Mouse (Mus musculus) heart, postnatal 25 days (tissue): ENCODE data around the gene Frmd4b. TPM values are rescaled to one million over a fixed set of nuclear protein-coding genes. Genes with fewer than 3 reads are reported as not detected.
A peak's percentile ranks its signal among the peaks of the same experiment; 100 is the strongest.
"Not testable (repeated sequence)": the region's sequence is repeated elsewhere in the genome, so short reads cannot be mapped to it uniquely, and the experiment has no call there.

Experiments used
- DNase-seq: peaks from one replicate; pipeline ENCODE4 v3.0.0; 2022; ENCODE audit warnings: low spot score
- intact Hi-C: fragments of 180-260 bp; cut with DNase I; formaldehyde crosslinking; loops from one replicate; pipeline ENCODE4 v1.15.1; 2025
- total RNA-seq, 2 experiments: library from RNA; stranded (reverse); gene quantifications; 2 replicates each; pipeline ENCODE4 v1.2.3; 2021

Gene Frmd4b
- total RNA-seq, 2 experiments from 2014 or later = 14.4 to 19.8 TPM

DNA sequence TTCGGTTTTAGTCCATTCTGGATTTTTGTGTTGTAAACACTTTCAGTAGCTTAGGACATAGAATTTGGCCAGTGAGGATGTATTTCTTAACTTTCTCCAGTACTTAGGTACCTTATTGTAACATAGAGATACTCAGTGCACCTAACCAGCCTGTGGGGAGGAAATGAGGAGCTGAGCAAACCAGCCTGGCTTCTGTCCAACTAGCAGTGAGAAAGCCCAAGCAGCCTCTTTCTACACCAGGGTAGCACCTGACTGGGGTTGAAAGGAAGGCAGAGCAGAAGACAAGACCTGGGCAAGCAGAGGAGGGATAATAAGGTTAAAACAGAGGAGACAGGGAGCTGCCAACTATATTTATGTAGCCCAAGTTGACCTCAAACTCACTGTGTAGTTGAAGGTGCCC, 333.7 kb downstream of the Frmd4b start:
- DNase-seq = no peak
- intact Hi-C loops = loop anchor here (5.0 kb wide), 1 partner anchor 64 kb away; no protein-coding TSS in a partner anchor

DNA sequence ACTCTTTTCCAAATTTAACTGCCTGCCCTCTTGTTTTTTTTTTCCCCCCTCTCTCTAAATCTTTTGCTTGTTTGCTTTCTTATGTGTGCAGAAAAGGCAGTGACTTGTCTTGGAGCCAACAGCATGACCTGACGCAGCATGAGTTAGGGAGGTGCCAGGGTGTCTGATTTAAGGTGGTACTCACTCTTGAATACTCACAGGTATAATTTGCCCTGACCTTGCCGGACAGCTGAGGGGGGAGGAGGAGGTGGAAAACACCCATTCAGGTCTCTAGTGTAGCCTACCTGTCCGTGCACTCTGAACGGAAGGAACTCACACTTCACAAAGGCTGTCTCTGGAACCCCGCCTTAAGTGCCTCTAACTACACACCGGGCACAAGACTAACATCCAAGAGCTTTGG, 338.5 kb downstream of the Frmd4b start:
- intact Hi-C loops = loop anchor here (1.0 to 5.0 kb wide), 3 partner anchors 28 to 138 kb away; no protein-coding TSS in a partner anchor
- no peak for DNase-seq

DNA sequence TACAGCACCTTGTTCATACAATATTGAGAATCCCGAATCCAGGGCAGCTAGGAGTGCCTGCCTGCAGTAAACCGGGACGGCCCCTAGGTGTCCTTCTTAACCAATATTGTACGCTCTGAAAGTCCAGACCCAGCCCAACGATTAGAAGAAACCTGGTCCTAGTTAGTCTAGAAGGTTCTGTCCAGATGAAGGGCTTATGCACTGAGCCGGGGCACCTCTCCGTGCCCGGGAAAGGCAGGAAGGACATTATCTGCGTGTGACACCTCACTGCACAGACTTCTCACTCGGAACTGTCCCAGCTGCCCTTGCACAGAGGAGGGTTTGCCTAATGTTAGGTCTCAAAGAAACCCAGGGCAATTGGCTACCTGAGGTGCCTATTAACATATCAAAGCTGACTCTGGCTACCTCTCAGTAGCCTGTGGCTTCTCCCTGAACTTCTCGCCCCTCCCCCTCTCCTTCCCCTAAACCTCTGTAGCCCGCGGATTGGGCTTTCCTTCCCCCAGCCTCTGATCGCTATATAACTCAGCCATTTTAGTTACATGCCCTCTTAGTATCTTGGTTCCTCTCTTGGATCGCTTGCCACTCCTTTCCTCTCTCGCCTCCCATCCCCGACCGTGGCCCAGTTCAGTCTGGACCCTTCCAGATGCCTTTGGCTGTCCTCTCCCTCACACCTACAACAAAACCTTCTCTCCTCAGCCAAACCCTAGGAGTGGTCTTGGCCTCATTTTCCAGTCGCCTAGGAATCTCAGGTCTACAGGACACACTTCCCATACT, 339.1 kb downstream of the Frmd4b start:
- intact Hi-C loops = loop anchor here (1.0 to 5.0 kb wide), 3 partner anchors 27 to 139 kb away; no protein-coding TSS in a partner anchor
- DNase-seq = peak; percentile 64

GRCm38 (mm10) chr6:97276890-97277497, 340.3 kb downstream of the Frmd4b start:
- DNase-seq = no peak
- intact Hi-C loops = loop anchor here (2.0 to 5.0 kb wide), 2 partner anchors 35 to 248 kb away; no protein-coding TSS in a partner anchor

DNA sequence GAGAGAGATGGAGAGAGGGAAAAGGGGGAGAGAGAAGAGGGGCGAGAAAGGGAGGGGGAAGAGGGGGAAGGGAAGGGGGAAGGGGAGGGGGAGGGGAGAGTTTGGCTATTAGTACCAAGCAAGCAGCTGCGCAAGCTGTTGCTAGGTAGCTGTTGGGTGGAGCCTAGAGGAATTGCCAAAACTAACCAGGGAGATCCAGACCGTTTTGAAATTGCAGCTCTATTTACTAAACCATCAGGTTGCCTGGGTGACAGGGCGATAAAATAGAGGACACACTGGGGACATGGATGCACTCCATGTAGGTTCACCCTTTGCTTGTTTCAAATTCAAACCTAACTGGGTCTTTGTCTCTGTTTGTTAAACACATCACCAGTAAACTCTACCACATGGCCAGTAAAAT, 341.0 kb downstream of the Frmd4b start:
- intact Hi-C loops = loop anchor here (2.0 to 5.0 kb wide), 2 partner anchors 36 to 248 kb away; no protein-coding TSS in a partner anchor
- DNase-seq = peak; percentile 40

DNA sequence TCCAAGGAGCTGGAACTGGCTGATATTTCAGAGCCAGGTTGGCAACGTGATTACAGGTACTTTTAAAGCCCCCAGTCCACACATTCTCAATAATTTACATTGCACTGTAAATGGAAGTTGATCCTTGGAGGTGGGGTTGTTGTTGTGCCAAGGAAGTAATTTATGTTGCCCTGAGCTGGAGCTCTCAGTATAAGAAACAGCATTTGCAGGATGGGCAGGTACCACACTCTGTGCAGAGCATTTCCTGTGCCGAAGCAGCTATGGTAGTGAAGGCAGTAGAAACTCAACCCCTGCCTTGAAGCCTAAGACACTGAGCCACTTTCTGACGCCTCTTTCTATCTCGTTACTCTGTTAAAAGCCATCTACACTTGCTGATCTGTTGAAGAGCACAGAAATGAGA, 341.6 kb downstream of the Frmd4b start:
- no peak for DNase-seq
- intact Hi-C loops = loop anchor here (2.0 to 5.0 kb wide), 2 partner anchors 37 to 249 kb away; no protein-coding TSS in a partner anchor

DNA sequence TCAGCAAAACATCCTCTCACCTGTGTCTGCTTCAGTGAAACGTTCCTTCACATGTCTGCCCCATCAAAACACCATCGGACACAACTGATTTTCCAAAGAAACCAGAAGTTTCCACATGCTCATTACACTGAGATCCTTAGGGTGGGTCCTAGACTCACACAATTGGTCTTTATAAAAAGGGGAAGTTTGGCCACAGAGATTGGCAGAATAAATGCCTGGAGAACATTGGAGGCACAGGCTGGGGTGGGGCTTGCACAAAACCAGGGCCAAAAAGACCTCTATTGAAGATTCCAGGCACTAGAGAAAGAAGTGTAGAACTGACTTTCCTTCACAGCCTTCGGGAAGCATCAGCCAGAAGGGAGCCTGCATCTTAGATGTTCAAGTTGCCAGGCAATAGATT, 343.6 kb downstream of the Frmd4b start:
- DNase-seq = no peak
- intact Hi-C loops = no loop called here

DNA sequence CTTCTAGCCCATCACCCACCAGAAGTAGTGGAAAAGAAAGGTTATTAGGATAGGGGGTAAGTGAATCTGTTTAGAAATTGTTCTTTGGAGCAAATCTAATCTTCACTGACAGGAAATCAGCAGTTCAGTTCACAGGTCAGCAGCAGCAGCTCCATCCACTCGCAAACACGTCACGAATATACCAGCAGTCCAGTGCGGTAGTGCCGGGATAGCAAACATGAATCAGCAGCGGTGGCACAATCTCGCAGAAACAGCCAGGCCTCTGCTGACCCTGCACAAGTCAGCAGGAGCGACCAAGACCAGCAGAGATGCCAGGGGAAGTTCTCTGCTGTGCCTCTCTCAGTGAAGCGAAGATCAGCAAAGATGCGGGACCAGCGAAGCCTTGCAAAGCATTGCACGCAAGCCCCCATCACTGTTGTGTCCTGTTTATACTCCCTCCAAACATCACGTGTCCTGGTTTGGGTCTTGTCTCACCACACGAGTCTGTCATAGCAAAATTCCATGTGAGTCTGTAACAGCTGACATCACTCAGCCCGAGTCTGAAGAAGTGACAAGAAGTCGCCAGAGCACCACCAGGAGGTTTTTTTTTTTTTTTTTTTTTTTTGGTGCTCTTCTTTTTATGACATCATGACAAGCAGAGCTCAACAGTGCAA, 344.2 kb downstream of the Frmd4b start:
- no peak for DNase-seq
- intact Hi-C loops = no loop called here

- DNase-seq = no peak
- intact Hi-C loops = no loop called here
Measured at GRCm38 (mm10) chr6:97272349-97272748, 345.0 kb downstream of the Frmd4b start.

DNA sequence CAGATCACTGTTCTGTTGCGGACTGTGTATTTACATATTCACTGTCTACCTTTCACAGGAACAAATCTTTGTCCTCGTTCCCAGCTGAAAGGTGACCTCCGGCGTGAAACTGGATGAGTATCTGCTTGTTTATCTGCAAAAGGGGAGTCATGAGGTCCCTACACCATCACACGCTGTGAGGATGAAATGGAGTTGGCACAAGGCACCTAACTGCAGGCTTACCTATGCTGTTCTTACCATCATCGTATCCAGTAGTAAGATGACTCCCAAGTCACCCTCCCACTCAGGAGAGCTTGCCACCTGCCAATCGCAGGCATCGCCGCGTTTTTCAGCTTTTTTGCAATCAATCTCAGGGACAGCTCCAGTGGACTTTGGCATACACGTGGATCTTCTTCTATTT, 347.7 kb downstream of the Frmd4b start:
- intact Hi-C loops = no loop called here
- no peak for DNase-seq

DNA sequence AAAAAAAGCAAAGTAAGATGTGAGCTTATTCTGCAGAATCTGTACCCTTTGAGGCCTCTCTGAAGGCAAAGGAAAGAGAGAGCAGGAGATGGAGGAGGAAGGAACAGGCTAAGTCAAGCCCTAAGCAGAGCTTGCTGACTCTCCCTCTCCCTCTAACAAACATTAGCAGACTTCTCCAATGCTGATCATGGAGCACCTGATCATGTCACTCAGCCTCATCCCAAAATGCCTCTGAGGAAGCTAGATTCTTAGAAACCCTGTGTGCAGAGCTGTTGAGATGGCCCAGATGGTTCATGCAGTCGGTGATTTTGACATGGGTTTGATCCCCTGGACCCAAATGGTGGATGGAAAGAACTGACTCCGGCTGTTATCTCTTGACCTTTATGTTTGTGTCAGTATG, 350.2 kb downstream of the Frmd4b start:
- intact Hi-C loops = no loop called here
- DNase-seq = no peak

DNA sequence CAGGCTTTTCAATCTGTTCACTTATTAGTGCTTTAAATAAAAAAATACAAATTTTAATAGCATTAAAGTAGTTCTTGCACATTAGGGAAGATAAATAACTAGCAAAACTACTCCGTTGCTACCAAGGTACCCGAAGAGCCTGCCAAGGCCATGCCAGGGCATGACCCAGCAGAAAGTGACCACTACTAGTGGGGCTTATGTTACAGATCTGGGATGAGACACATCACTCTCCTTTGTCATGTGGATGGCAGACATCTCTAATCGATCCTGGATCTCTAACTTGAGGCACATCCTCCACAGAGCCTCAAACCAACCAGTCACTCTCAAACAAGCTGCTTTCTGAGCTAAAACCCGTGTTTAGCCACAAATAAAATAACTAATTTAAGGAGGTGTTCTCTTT, 350.7 kb downstream of the Frmd4b start:
- intact Hi-C loops = no loop called here
- DNase-seq = no peak

DNA sequence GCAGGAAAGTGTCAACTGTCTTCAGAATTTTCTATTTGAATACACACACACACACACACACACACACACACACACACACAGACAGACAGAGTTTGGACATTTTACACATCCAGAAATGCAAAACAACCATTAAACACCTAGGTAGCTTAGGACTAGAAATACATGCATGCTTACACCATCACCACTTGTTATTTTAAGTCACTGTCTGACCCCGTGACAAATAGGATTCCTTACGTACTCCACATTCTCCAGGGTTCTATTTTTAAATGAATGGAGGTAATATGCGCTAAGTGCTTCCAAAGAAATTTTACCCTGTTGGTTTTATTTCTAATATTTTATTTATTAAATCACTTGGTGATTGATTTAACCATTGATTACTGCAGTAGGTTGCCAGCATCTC, 351.6 kb downstream of the Frmd4b start:
- intact Hi-C loops = no loop called here
- DNase-seq = no peak

DNA sequence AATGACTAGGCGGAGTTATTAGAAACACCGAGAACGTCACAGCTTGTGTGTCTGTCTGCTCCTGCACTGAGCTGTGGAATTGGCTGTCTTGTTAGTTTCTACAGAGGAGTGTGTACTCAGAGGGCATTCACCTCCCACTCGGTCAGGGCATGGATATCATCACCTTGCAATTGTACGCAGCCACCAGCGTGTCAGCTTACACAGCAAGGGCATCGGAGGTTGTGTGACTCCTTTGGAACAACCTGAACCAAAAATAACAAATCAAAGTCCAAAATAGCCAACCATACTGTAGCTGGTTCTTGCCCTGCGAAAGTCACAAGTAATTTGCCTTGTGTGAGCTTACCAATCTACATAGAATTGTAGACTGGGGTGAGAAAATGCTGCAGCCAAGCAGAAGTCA, 352.1 kb downstream of the Frmd4b start:
- intact Hi-C loops = no loop called here
- DNase-seq = no peak

GRCm38 (mm10) chr6:97263750-97264149, 353.6 kb downstream of the Frmd4b start:
- intact Hi-C loops, DNase-seq: not testable (repeated sequence)

GRCm38 (mm10) chr6:97262229-97262628, 355.1 kb downstream of the Frmd4b start:
- intact Hi-C loops = no loop called here
- no peak for DNase-seq

DNA sequence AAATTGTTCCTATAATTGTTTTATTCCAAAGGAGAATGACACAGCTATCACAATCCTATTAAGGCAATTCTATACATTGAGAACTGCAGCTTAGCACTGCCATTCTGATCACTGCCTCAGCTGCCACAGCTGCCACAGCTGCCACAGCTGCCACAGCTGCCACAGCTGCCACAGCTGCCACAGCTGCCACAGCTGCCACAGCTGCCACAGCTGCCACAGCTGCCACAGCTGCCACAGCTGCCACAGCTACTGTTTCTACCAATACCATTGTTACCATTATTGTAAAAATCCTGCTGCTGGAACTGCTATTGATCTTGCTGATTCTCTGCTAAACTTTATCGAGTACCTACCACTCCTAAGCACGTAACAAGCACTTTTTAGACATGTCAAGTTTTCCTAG, 357.4 kb downstream of the Frmd4b start:
- not testable (repeated sequence) for DNase-seq
- intact Hi-C loops = loop anchor here (10.0 kb wide), 1 partner anchor 745 kb away; no protein-coding TSS in a partner anchor

DNA sequence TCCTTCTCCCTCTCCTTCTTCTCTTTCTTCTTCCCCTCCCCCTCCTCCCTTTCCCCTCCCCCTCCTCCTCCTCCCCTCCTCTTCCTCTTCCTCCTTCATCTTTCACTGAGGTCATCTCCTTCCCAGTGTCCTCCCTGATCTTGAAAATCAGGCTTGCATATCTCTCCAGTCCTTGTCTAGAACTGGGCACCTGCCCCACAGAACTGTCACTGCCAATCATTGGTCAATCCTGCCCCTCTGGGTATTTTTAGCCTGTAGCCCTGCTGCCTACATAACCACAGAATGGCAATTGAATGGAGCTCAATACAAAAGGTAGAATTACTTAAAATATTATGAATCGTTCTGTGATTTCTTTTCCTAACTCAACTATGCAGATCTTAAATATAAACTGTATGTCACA, 358.9 kb downstream of the Frmd4b start:
- no peak for DNase-seq

DNA sequence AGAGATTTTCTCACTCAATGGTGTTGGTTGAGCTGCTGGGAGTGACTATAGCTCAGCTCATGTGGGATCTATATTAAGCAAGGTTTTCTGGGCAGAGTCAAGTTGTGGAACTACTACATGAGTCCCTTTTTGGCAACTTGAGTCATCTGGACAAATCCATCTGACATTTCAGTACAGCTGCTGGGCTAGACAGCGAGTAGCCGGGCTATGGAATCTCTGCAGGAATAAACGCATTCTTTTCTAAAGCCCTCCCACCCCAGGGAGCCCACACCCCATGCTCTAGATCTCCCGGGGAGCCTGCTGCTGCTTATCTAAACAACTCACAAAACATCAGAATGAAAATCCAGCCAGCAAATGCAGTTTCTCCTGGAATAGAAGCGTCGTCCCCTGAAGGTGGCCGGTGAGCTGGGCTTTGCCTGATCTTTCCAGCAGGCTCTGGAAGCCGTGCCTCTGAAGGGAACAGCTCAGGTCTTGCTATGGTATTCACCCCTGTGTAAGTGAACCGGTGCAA, 364.6 kb downstream of the Frmd4b start, which contains the start of gene Lmod3:
Gene Lmod3 (minus strand): TSS at position 49 of the 511 bp plus-strand sequence.
- intact Hi-C loops = loop anchor here (5.0 to 10.0 kb wide), 3 partner anchors 40 to 752 kb away; partner anchors contain the start of gene Arl6ip5
- DNase-seq = no peak

More for the DNA sequence above, 358.9 kb downstream of the Frmd4b start:
- intact Hi-C loops = loop anchor here (10.0 kb wide), 1 partner anchor 746 kb away; no protein-coding TSS in a partner anchor

DNA sequence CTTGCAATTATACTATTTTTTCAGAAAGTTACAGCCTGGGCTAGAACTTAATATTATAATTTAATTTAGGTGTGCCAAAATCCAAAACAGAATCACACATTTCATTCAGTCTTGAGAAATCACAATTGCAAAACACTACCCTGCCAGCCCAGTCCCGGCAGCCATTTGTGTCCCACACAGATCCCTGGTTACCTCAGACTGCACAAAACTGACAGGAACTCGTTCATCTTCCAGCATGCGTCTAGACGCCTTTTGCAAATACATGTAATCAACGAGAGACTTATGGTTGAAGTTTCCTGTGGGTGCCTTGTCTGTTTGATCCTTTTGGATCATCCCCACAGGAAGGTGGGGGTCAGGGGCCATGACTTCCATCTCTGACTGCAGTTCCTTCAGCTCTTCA, 365.3 kb downstream of the Frmd4b start:
- DNase-seq = no peak
- intact Hi-C loops = loop anchor here (5.0 to 10.0 kb wide), 3 partner anchors 40 to 753 kb away; partner anchors contain the start of gene Arl6ip5
